Mouse (Mus musculus) C2C12 (cell line): Measurements from ENCODE around the gene Baiap2l1.

Experiments used
- CTCF ChIP-seq: IDR thresholded peaks from one replicate; pipeline ENCODE4 v1.5.1; 2011; ENCODE audit not compliant: control insufficient read depth, insufficient read depth, insufficient read length
- MAX ChIP-seq: IDR thresholded peaks from one replicate; pipeline ENCODE4 v1.6.1; 2011; ENCODE audit warnings: mild to moderate bottlenecking, control low read depth
- USF1 ChIP-seq: IDR thresholded peaks from one replicate; pipeline ENCODE4 v1.6.1; 2011; ENCODE audit warnings: low read depth, mild to moderate bottlenecking, control low read depth, moderate library complexity

DNA sequence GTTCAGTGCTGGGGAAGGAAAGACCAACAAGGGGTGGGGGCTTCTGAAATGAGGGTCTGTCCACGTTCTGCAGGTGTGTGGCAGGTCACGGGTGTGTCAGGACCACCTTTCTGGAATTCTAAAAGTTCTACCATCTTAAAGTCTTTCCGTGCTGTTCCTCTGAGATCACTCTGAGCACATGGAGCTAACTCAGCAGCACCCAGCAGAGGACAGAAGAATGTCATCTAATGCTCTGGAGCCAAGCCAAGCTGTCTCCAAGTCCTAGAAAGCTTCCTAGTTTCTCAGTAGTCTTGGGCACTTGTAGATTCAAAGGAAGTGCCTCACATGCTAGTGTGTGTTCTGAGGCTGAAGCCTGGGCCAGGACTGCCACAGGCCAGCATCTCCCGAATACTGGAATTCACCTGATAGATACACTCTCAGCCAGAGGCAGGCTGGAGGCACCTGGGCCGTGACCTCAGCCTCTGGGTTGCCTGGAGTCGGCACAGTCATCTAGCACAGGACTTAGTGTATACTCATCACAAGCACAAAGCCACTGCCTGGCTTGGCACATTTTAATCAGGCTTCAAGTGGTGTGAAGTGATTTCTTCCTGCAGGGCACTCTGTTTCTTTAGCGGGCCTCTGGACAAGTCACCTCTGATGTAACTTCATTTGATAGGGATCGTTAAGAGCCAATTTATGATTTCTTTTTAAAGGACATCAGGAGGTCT is 90.2 kb downstream of the Baiap2l1 start:
- TF ChIP-seq USF1 (no peak), MAX (peak; percentile 83), CTCF (no peak)
